Mouse (Mus musculus) stomach, embryonic 15.5 days (tissue): ENCODE results near the gene Galnt10. TPM values are rescaled to one million over a fixed set of nuclear protein-coding genes. Genes with fewer than 3 reads are reported as not detected.
A peak's percentile ranks its signal among the peaks of the same experiment; 100 is the strongest.
"Not testable (repeated sequence)": the region's sequence is repeated elsewhere in the genome, so short reads cannot be mapped to it uniquely, and the experiment has no call there.

Source experiments
- ATAC-seq: fragments of 200-750 bp; cut with Nextera tagmentation; 2 replicates; pipeline ENCODE4 v1.8.0; 2017; ENCODE audit warnings: low read depth, moderate number of reproducible peaks, moderate TSS enrichment; ENCODE audit not compliant: insufficient read depth, low FRiP score
- H3K27ac ChIP-seq: fragments of 300-500 bp; sonication (generic); 2 replicates; pipeline ENCODE4 v1.5.1; 2015; ENCODE audit warnings: mild to moderate bottlenecking, inconsistent platforms
- H3K27me3 ChIP-seq: fragments of 300-500 bp; sonication (generic); replicated peaks from 2 replicates; pipeline ENCODE4 v1.6.1; 2015; ENCODE audit warnings: inconsistent platforms
- H3K36me3 ChIP-seq: fragments of 300-500 bp; sonication (generic); 2 replicates; pipeline ENCODE4 v1.6.1; 2015; ENCODE audit warnings: inconsistent platforms
- H3K4me1 ChIP-seq: fragments of 300-500 bp; sonication (generic); 2 replicates; pipeline ENCODE4 v1.6.1; 2015; ENCODE audit warnings: inconsistent platforms
- H3K4me2 ChIP-seq: fragments of 300-500 bp; sonication (generic); 2 replicates; pipeline ENCODE4 v1.6.1; 2015; ENCODE audit warnings: mild to moderate bottlenecking, inconsistent platforms
- H3K4me3 ChIP-seq: fragments of 300-500 bp; sonication (generic); replicated peaks from 2 replicates; pipeline ENCODE4 v1.5.1; 2015; ENCODE audit warnings: inconsistent platforms
- H3K9ac ChIP-seq: fragments of 300-500 bp; sonication (generic); 2 replicates; pipeline ENCODE4 v1.6.1; 2015; ENCODE audit warnings: inconsistent platforms
- H3K9me3 ChIP-seq: fragments of 300-500 bp; sonication (generic); 2 replicates; pipeline ENCODE4 v1.6.1; 2016; ENCODE audit warnings: inconsistent platforms
- WGBS: fragments of 180-500 bp; shearing (Covaris S2); methylation state at CpG from one replicate; pipeline ENCODE4 v1.1.7; 2015; 5-methylcytosine and 5-hydroxymethylcytosine counted together
- polyA plus RNA-seq: library from polyadenylated mRNA; unstranded; fragments of >200 nt; fragmentation: Nextera tagmentation; extraction: Ambion mirVana; gene quantifications from 2 replicates; pipeline ENCODE4 v1.2.1, GENCODE M21; 2015

The Galnt10 gene
- polyA plus RNA-seq, 1 experiment from 2014 or later, result 19.8 TPM

GRCm38 (mm10) chr11:57802511-57802870, 157.2 kb downstream of the Galnt10 start:
- peak overlapping the region; percentile 91 for H3K9ac ChIP-seq
- no peaks in the 10 kb centered on the region for H3K36me3 ChIP-seq
- peaks cover 21% of the 10 kb centered on the region for H3K4me1 ChIP-seq
- no peaks in the 10 kb centered on the region for H3K27me3 ChIP-seq
- no peak overlapping the region for H3K27ac ChIP-seq
- WGBS, result 1% methylated on average over 18 of the region's 18 CpGs
- no peaks in the 10 kb centered on the region for H3K9me3 ChIP-seq
- peak overlapping the region; percentile 96 for H3K4me3 ChIP-seq
- H3K4me2 ChIP-seq, result peak overlapping the region; percentile 90
- no peak for ATAC-seq

DNA sequence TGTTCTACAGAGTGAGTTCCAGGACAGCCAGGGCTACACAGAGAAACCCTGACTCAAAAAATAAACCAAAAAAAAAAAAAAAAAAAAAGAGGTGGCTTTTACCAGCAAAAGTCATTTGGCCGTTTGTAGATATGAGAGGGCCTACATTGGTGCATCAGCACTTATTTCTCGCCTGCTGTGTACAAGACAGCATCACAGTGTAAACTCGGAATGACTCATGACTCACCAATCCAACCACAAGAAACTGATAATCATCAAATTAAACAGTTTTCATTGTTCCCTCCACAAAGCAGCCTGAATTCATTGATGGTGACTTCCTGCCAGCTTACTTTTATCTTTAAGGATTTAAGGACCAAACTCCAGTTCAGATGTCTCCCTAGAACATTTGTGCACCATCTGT, 159.8 kb downstream of the Galnt10 start:
- 66% methylated on average over 3 of the region's 3 CpGs for WGBS
- H3K9ac ChIP-seq, result no peak overlapping the region
- H3K36me3 ChIP-seq, result no peaks in the 10 kb centered on the region
- ATAC-seq, result no peak
- no peak overlapping the region for H3K27ac ChIP-seq
- peaks cover 25% of the 10 kb centered on the region for H3K4me1 ChIP-seq
- no peaks in the 10 kb centered on the region for H3K9me3 ChIP-seq
- H3K4me3 ChIP-seq, result no peak overlapping the region
- no peak overlapping the region for H3K4me2 ChIP-seq
- H3K27me3 ChIP-seq, result no peaks in the 10 kb centered on the region

DNA sequence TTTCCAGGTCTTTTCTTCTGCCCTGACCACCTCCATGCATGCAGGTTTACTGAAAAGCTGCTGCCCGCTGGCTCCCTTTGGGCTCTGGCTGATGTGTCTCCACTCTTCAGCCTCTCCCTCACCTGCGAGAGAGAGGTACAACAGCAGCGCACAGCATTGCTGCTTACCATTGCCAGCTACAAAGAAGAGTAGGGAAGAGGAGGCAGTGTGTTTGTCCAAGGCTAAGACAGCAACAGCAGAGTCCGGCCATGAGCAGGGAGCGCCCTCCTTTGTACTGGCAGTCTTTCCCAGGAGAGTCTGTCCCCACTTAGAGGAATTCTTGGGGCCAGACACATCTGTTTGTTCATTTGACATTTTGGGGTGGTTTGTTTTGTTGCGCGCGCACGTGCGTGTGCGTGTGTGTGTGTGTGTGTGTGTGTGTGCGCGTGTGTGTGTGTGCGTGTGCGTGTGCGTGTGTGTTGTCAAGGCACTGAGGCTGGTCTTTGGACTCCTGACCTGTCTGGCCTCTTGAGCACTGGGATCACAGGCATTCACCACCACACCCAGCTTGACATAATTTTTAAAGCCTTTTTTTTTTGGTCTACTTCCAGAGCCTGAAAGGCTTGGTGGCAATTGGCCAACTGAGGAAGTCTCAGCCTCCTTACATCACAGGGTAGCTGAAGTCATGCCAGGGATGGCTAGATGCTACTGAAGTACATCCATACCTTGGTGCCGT, 163.9 kb downstream of the Galnt10 start:
- Histone ChIP-seq H3K4me3 (no peak overlapping the region), H3K9me3 (no peaks in the 10 kb centered on the region), H3K9ac (no peak overlapping the region), H3K4me1 (0 out of 2 replicates have a peak, but pooled peaks cover 4% of the 10 kb centered on the region), H3K27me3 (no peaks in the 10 kb centered on the region), H3K4me2 (no peak overlapping the region), H3K36me3 (peaks cover 7% of the 10 kb centered on the region; the same call in 1 of the 2 replicates), H3K27ac (no peak overlapping the region)
- ATAC-seq, result no peak
- WGBS, result 83% methylated on average over 17 of the region's 17 CpGs

- H3K4me1 ChIP-seq, result 0 out of 2 replicates have a peak, but pooled peaks cover 4% of the 10 kb centered on the region
- H3K27me3 ChIP-seq, result no peaks in the 10 kb centered on the region
- H3K27ac ChIP-seq, result no peak overlapping the region
- H3K4me3 ChIP-seq, result no peak overlapping the region
- WGBS, result 76% methylated on average over 8 of the region's 8 CpGs
- H3K9ac ChIP-seq, result no peak overlapping the region
- H3K4me2 ChIP-seq, result no peak overlapping the region
- no peak for ATAC-seq
- H3K9me3 ChIP-seq, result no peaks in the 10 kb centered on the region
- peaks cover 7% of the 10 kb centered on the region; the same call in 1 of the 2 replicates for H3K36me3 ChIP-seq
Observed at GRCm38 (mm10) chr11:57809732-57810098, 164.5 kb downstream of the Galnt10 start.

- H3K9me3 ChIP-seq, result no peaks in the 10 kb centered on the region
- no peak overlapping the region for H3K27ac ChIP-seq
- H3K36me3 ChIP-seq, result peaks cover 7% of the 10 kb centered on the region; the same call in 1 of the 2 replicates
- no peaks in the 10 kb centered on the region for H3K27me3 ChIP-seq
- 0 out of 2 replicates have a peak, but pooled peaks cover 4% of the 10 kb centered on the region for H3K4me1 ChIP-seq
- no peak overlapping the region for H3K9ac ChIP-seq
- 70% methylated on average over 7 of the region's 7 CpGs for WGBS
- H3K4me3 ChIP-seq, result no peak overlapping the region
- ATAC-seq, result no peak
- H3K4me2 ChIP-seq, result no peak overlapping the region
Observed at GRCm38 (mm10) chr11:57811006-57811405, 165.8 kb downstream of the Galnt10 start.

DNA sequence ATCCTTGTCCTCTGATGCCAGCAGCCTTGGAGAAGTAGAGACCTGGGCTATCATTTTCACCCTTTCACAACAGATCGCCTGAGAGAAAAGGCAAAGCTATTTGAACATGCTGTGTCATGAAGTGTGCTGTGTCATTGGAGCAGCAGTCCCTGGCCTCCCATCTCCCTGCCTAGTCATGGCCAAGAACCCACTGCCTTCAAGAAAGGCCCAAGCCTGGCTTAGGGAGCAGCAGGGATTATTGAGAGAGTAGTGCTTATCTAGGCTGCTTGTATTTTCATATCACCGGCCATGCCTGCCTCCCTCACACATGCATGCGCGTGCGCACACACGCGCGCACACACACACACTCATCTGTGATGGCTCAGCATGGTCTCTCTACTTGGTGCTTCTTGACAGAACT, 167.0 kb downstream of the Galnt10 start:
- no peak overlapping the region for H3K9ac ChIP-seq
- no peak overlapping the region for H3K27ac ChIP-seq
- no peak overlapping the region for H3K4me2 ChIP-seq
- ATAC-seq, result no peak
- H3K4me3 ChIP-seq, result no peak overlapping the region
- no peaks in the 10 kb centered on the region for H3K27me3 ChIP-seq
- H3K36me3 ChIP-seq, result peaks cover 7% of the 10 kb centered on the region; the same call in 1 of the 2 replicates
- 92% methylated on average over 8 of the region's 8 CpGs for WGBS
- H3K4me1 ChIP-seq, result 0 out of 2 replicates have a peak, but pooled peaks cover 4% of the 10 kb centered on the region
- no peaks in the 10 kb centered on the region for H3K9me3 ChIP-seq

DNA sequence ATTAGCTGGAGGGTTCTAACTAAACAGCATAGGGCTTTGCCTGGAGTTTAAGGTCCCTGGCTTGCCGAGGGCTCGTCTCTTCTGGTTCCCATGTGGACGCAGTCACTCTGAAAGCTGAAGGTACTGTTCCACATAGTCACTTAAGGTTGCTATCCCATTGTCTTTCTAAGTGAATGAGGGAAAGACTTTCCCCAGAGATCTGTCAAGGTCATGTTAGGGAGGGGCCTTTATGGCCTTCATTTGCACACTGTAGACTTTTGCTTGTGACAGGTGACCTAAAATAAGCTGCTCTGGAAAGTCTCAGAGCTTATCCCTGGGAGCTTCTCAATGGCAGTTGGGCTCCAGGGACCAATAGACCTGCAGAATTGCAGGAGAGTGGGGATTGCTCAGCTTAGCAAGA, 168.4 kb downstream of the Galnt10 start:
- ATAC-seq, result no peak
- WGBS, result 82% methylated on average over 3 of the region's 3 CpGs
- Histone ChIP-seq H3K27me3 (no peaks in the 10 kb centered on the region), H3K4me2 (no peak overlapping the region), H3K27ac (no peak overlapping the region), H3K9me3 (no peaks in the 10 kb centered on the region), H3K4me3 (no peak overlapping the region), H3K36me3 (peaks cover 7% of the 10 kb centered on the region; the same call in 1 of the 2 replicates), H3K4me1 (0 out of 2 replicates have a peak, but pooled peaks cover 4% of the 10 kb centered on the region), H3K9ac (no peak overlapping the region)

GRCm38 (mm10) chr11:57818189-57818588, 172.9 kb downstream of the Galnt10 start:
- Histone ChIP-seq H3K4me1 (no peaks in the 10 kb centered on the region), H3K4me3 (no peak overlapping the region), H3K9me3 (no peaks in the 10 kb centered on the region), H3K4me2 (no peak overlapping the region), H3K27ac (no peak overlapping the region), H3K9ac (no peak overlapping the region), H3K27me3 (no peaks in the 10 kb centered on the region), H3K36me3 (no peaks in the 10 kb centered on the region)
- 90% methylated on average over 4 of the region's 4 CpGs for WGBS
- no peak for ATAC-seq

GRCm38 (mm10) chr11:57819999-57820581, 174.8 kb downstream of the Galnt10 start:
- H3K4me2 ChIP-seq, result no peak overlapping the region
- H3K9me3 ChIP-seq, result no peaks in the 10 kb centered on the region
- no peak overlapping the region for H3K27ac ChIP-seq
- no peaks in the 10 kb centered on the region for H3K36me3 ChIP-seq
- 28% methylated on average over 9 of the region's 9 CpGs for WGBS
- no peak overlapping the region for H3K9ac ChIP-seq
- peak; percentile 22; the same call in 1 of the 2 replicates for ATAC-seq
- H3K27me3 ChIP-seq, result 0 out of 2 replicates have a peak, but pooled peaks cover 4% of the 10 kb centered on the region
- peaks cover 4% of the 10 kb centered on the region; the same call in 1 of the 2 replicates for H3K4me1 ChIP-seq
- no peak overlapping the region for H3K4me3 ChIP-seq

DNA sequence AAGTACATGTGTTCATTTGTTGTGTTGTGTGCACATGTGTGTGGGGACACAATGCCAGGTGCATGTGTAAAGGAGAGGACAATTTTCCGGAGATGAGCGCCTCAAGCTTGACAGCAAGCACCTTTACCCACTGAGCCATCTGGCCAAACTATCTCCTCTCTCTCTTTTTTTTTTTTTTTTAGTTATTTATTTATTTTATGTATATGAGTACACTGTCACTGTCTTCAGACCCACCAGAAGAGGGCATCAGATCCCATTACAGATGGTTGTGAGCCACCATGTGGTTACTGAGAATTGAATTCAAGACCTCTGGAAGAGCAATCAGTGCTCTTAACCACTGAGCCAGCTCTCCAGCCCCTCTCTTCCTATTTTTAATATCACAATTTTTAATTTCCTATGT, 177.9 kb downstream of the Galnt10 start:
- H3K4me1 ChIP-seq, result peaks cover 12% of the 10 kb centered on the region
- H3K27me3 ChIP-seq, result peaks cover 15% of the 10 kb centered on the region; the same call in 1 of the 2 replicates
- not testable (repeated sequence) for H3K9ac ChIP-seq, H3K27ac ChIP-seq, H3K4me2 ChIP-seq, H3K36me3 ChIP-seq, H3K4me3 ChIP-seq, H3K9me3 ChIP-seq, ATAC-seq
- WGBS, result 88% methylated on average over 2 of the region's 2 CpGs

DNA sequence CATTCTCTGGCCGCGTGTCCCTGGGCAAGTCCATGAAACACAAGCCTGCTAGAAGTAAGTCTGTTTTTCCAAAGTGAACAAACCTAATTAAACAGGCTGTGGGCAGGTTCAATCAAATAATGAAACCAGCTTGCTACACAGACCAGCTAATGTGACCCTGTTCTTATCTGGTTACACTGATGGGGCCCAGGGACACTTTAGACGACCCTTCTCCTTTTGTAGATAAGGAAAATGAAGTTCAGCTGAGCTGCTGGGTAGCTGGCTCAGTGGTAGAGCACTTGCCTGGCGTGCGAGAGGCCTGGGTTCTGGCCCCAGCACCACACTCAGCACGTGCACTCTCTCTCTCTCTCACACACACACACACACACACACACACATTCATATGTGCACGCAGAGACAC, 178.5 kb downstream of the Galnt10 start:
- Histone ChIP-seq H3K4me3 (no peak overlapping the region), H3K9ac (no peak overlapping the region), H3K27ac (no peak overlapping the region), H3K27me3 (peaks cover 15% of the 10 kb centered on the region; the same call in 1 of the 2 replicates), H3K4me2 (no peak overlapping the region), H3K4me1 (peaks cover 14% of the 10 kb centered on the region), H3K36me3 (no peaks in the 10 kb centered on the region), H3K9me3 (no peaks in the 10 kb centered on the region)
- no peak for ATAC-seq
- WGBS, result 65% methylated on average over 7 of the region's 7 CpGs

DNA sequence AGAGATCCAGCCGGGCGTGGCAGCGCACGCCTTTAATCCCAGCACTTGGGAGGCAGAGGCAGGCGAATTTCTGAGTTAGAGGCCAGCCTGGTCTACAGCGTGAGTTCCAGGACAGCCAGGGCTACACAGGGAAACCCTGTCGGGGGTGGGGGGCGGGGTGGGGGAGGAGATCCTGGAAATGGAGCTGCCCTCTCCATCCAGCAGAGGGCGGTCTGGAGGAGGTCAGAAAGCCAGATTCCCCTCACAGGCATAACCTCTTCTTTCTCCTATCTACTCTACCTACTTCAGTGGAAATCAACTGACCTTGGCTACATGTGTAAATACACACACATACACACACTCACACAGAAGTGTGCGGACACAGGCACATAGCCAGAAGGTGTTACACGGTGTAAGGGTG, 180.0 kb downstream of the Galnt10 start:
- H3K4me3 ChIP-seq, H3K36me3 ChIP-seq, ATAC-seq, H3K27ac ChIP-seq, H3K4me2 ChIP-seq, H3K9ac ChIP-seq, H3K9me3 ChIP-seq: not testable (repeated sequence)
- 54% methylated on average over 11 of the region's 11 CpGs for WGBS
- H3K27me3 ChIP-seq, result peaks cover 30% of the 10 kb centered on the region
- peaks cover 21% of the 10 kb centered on the region for H3K4me1 ChIP-seq
